Mouse (Mus musculus): ENCODE measurements around the gene Atf7.
A peak's percentile ranks its signal among the peaks of the same experiment; 100 is the strongest.

Atf7 gene

GRCm38 (mm10) chr15:102515261-102515660, 110.0 kb downstream of the Atf7 start:
- DNase-seq, result no peak

GRCm38 (mm10) chr15:102513004-102513403, 112.3 kb downstream of the Atf7 start:
- DNase-seq, result no peak

GRCm38 (mm10) chr15:102512471-102512870, 112.8 kb downstream of the Atf7 start:
- no peak for DNase-seq

- DNase-seq, result no peak
These were observed 113.3 kb downstream of the Atf7 start for GRCm38 (mm10) chr15:102512010-102512409.

DNA sequence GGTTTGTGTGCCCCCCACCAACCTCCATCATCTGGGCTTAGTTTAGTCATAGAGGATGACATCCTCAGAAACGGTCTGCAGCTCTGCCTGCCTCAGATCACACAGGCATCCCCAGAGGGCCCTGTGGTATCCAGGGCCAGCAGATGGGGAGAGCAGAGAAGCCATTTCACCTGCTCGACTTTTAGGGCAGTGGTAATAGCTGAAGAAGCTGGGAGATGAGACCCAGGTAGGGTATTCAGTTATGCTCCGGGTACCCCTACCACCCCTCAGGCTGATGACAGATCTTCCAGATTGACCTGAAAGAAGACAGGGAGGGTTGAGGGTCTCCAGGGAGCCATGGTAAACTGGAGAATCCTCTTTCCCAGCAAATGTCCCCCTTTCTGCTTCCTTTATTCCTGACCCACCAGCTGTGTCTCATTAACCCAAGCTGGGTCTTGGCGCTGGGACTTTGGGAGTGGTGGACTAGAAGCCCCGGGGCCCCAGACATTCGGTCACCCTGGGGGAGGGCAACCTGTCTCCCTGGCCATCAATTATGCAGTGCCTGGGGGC, 113.9 kb downstream of the Atf7 start:
- peak; percentile 56 for DNase-seq

DNA sequence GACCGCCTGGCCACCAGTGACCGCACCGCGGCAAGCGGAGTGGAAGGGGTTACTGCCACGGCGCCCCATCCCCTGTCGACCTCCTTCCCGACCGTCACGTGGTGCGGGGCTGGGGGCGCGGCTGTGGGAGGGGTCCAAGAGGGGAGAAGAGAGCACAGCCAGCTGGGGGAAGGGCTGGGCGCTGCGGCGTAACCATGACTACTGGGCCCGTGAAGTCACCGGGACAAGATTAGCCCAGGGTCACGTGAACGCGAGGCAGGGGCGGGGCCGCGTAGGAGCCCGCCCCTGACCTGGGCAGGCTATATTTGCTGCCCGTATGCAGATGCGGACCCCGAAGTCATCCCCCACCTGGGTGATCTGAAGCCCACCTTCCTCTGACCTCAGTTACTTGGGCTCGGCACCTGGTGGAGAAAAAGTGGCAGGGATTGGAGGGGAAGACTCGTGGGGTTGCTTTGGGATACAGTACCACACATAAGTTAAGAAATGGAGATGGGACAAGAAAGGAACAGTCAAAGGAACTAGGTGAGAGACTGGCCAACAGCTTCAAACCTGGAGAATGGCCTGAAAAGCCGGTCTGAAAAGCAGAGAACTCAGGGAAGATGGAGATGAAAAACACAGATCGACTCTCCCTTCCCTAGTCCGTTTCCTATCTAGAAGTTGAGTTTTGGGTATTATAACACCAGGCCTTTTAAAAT, 114.5 kb downstream of the Atf7 start:
- peak; percentile 92 for DNase-seq

- peak; percentile 38 for DNase-seq
These were observed 115.2 kb downstream of the Atf7 start for GRCm38 (mm10) chr15:102510110-102510509.

GRCm38 (mm10) chr15:102508336-102508735, 116.9 kb downstream of the Atf7 start:
- no peak for DNase-seq

DNA sequence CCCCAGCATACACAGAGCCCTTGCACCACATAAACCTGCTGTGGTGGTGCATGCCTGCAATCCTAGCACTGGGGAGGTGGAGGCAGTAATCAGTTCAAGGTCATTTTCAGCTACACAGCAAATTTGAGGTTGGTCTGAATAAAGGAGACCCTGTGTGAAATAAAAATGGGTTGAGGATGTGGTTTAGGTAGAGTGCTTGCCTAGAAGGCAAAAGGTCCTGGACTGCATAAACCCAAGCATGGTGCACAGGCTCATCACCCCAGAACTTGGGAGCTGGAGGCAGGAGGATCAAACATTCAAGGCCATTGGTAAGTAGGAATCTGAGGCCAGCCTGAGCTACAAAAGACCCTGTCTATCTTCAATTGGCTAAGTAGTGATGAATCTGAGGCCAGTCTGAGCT, 117.7 kb downstream of the Atf7 start:
- DNase-seq, result no peak

- DNase-seq, result no peak
These were observed 118.4 kb downstream of the Atf7 start for GRCm38 (mm10) chr15:102506864-102507263.

DNA sequence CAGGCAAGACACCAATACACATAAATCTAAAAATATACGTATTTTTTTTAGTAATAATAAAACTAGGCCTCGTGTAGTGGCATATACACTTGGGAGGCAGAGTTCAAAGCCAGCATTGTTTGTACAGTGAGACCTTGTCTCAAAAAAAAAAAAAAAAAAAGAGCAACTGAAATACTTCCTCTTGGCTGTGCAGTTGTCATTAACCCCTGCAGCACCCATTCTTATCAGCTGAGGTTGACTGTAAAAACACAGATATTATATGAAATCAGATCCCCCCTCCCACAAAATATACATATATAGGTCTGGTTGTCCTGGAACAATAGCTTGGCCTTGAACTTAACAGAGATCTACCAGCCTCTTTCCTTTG, 118.8 kb downstream of the Atf7 start:
- DNase-seq, result no peak

- no peak for DNase-seq
These were observed 119.3 kb downstream of the Atf7 start for GRCm38 (mm10) chr15:102505770-102506463.

DNA sequence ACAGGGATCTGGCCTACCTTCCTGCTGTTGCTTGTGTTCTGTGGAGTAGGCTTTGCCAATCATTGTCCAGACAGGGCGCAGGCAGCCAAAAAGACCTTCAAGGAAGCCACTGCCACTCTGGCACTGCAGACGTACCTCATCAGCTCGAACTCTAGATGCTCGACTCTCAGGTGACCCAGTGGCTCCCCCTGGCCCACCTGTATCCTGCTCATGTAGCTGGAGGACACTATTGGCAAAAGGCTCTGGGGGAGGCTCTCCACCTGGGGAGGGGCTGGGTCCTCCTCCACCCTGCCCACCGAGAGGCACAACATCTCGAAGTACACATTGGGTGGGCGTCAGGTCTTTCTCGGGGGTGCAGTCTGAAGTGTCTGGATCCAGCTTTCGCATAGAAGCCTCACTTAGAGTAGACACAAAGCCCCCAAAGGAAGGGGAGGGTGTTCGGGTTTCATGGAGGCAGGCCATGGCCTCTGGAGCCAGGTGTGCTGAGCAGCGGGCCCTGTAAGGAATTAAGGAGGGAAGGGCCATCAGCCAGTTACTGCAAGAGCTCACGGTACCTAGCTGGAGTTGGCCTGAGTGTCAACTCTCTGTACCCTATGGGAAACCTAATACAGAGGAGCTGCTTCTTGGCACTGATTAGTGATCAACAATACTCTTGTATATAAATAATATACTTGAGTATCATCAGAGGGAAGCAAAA, 120.0 kb downstream of the Atf7 start:
- DNase-seq, result no peak

DNA sequence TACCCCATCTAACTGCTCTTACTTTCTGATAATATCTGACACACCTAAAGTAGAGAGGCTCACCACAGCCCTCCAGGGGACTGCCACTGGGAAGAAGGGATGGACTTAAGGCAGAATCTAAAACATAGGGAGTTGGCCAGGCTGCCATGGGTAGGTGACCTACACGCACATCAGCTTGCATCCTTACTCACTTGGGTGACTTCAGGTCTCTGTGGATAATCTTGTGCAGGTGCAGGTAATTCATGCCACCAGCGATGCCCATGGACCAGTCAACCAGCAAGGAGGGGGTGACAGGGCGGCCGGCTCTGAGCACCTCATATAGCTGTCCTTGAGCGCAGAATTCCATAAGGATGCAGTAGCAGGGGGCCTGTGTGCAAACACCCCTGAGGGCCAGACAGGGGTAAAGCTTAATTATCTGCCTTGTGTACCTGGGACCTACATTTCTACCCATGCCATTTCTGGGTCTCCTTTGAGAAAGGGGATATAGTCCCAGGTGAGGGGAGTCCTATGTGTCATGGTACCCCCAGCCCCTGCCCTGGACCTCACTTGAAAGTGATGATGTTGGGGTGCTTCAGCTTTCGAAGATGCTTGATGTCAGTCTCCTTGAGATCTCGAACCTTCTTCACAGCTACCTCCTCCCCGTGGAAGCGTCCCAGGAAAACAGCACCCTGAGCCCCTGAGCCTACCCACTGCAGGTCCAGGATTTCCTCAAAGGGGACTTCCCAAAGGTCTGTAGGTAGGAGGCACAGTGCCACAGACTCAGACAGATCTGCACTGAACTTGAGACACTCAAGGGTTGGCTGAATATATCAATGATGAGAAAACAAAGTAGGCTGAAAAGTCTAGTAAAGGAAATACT, 121.1 kb downstream of the Atf7 start:
- DNase-seq, result no peak

DNA sequence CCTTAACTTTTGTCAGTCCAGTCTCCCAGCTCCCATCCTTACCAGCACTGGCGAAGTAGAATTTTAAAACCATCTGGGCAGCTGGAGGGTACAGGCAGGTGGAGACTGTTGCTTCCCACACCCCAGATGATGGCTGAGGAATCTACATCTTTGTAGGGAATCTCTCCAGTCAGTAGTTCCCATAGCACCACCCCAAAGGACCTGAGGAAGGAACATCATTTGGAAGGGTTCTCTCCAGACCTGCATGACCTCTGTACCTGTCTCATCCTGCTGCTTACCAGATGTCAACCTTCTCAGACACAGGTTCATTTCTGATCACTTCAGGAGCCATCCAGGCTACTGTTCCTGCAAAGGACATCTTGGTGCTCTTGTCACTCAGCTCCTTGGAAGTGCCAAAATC, 121.8 kb downstream of the Atf7 start, which contains the start of gene Gm10337:
Gene Gm10337, plus strand, starts transcription at position 276 of the 400 bp plus-strand sequence.
- DNase-seq, result no peak

GRCm38 (mm10) chr15:102502254-102502840, 122.9 kb downstream of the Atf7 start:
- no peak for DNase-seq

DNA sequence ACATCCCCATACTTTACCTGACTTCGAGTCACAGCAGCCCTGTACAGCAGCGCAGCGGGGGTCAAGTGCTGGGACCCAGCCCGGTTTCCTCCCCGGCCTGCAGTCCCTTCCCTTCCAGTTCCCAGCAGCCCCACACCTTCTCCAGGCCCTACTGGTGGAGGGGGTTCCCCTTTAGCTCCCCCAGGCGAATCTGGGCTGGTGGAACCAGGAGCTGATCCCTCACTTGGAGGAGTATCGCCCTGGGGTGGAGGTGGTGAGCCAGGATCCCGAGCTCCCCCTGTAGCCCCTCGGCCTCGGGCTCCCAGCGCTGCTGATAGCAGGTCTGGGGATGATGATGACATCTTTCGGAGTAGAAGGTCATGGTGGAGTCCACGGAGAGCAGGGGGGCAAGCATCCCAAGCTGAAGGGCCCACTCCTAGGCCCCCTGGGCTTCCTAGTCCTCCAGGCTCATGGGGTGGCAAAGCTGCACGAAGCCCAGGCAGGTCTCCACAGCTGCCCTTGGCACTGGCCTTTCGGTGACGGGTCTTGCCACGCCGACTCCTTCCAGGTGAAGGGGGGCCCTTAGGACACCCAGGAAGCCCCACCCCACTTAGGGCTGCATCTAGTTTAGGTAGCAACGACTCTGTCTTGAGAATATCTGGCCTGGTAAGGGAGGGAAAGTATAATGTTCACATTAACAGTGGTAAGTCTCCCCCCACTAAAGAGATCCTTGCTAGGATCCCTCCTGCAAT, 124.0 kb downstream of the Atf7 start:
- no peak for DNase-seq

DNA sequence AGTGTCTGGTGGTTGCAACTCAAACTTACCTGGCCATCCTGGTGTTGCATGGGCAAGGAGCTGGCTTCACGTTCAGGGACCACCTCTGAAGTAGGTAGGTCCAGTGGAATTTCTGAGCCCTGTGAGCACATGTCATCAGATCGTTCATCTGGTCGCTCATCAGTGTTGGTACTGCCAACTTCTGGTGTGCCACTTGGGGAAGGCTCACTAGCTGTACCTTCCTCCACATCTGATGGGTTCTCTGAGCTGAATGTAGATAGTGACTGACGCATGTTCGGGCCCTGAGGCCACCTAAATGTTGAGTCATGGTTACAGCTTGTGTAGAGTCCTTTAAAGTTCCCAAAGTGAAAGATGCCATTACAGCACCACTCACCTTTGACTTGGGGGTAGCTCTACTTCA, 124.8 kb downstream of the Atf7 start:
- DNase-seq, result no peak

- DNase-seq, result no peak
These were observed 125.4 kb downstream of the Atf7 start for GRCm38 (mm10) chr15:102499851-102500250.

- DNase-seq, result no peak
These were observed 125.9 kb downstream of the Atf7 start for GRCm38 (mm10) chr15:102499370-102499769.

DNA sequence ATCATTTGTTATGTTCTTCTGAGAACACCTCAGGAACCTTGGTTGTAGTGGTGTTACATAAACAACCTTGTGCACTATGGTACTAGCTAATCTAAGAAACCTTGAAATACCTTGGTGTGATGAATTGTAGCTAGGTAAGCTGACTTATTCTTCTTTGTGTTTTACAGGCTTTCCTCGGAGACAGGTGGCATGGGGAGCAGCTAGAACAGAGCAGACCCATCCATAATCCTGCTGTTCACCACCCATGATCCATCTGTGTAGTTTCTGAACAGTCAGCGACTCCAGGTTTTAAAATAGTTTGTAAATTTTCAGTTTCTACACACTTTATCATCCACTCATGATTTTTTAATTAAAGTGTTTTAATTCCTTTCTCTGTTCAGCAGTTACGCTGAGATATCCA, 126.9 kb downstream of the Atf7 start:
- no peak for DNase-seq

- no peak for DNase-seq
These were observed 137.6 kb downstream of the Atf7 start for GRCm38 (mm10) chr15:102487664-102488063.

All from kidney, postnatal 14 days (tissue).